Mouse (Mus musculus): ENCODE results near the gene Unkl. TPM values are rescaled to one million over a fixed set of nuclear protein-coding genes. Genes with fewer than 3 reads are reported as not detected.

Unkl gene
- total RNA-seq, 1 experiment = 14.8 TPM

DNA sequence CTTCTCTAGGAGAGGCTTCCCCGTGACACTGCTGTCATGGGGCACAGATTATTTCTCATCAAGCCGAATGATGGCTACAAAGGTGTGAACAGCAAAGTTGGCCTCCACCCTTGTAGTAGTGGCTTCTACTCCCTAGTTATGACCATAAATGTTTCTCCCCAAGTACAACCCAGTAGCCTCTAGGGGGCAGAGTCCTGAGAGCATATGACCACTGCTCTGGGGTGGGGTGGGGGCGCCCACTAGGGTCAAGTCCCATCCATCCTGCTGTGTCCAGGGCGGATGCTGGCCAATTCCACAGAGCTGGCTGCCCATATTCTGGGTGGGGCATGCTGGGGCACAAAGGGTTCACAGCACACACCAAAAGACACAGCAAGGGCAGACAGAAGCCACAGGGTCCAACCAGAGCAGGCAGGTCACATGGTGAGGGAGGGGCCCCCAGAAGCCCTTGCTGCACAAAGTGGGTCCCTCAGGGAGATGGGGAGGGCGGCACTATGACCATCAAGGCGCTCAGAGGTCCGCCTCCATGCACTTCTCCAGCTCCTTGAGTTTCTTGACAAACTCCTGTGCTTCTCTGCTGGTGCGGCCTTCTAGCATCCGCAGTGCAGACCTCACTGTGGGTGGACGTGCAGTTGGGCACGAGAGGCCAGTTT lies 55.1 kb downstream of the Unkl start:
- TF ChIP-seq MAFK (IDR thresholded peaks at IDR 0.05; ENCODE audit: insufficient read depth, low read depth, low read length) = no peak
- no peak for TF ChIP-seq CHD2 (IDR thresholded peaks at IDR 0.05; ENCODE audit: low read depth, low read length)
- no peak for TF ChIP-seq HCFC1 (IDR thresholded peaks at IDR 0.05; ENCODE audit: borderline replicate concordance, insufficient read depth, low read length)
- TF ChIP-seq ZNF384 (IDR thresholded peaks at IDR 0.05; ENCODE audit: low read depth, low read length) = no peak
- TF ChIP-seq ZC3H11A (IDR thresholded peaks at IDR 0.05; ENCODE audit: borderline replicate concordance, low read depth, low read length) = no peak
- H3K4me3 ChIP-seq (ENCODE audit: insufficient read depth in 1 of 2, low read depth in 1 of 2, low read length in 2 of 2, poor library complexity in 1 of 2, severe bottlenecking in 1 of 2) = peak overlapping the region; percentile 42 to 56; a peak in 3 of 4 replicates
- peaks cover 3 to 23% of the 10 kb centered on the region in 2 experiments; a peak in 2 of 4 replicates for H3K4me1 ChIP-seq (ENCODE audit: control insufficient read depth in 2 of 2, insufficient read depth in 2 of 2, low read length in 2 of 2, poor library complexity in 1 of 2)
- peaks cover 9% of the 10 kb centered on the region; the same call in 1 of the 2 replicates for H3K36me3 ChIP-seq (ENCODE audit: control insufficient read depth, insufficient read depth, low read length, poor library complexity, severe bottlenecking)
- H3K27ac ChIP-seq (ENCODE audit: insufficient read depth, low read depth, low read length, poor library complexity, severe bottlenecking) = no peak overlapping the region
- H3K9me3 ChIP-seq (ENCODE audit: control insufficient read depth, insufficient read depth, low read depth, low read length) = no peaks in the 10 kb centered on the region
- peak overlapping the region; percentile 30; the same call in 1 of the 2 replicates for H3K9ac ChIP-seq (ENCODE audit: insufficient read depth, low read depth, low read length, poor library complexity, severe bottlenecking)
- DNase-seq (ENCODE audit: low read depth, low spot score) = no peak
- in situ Hi-C loops (cut with MboI; ENCODE audit: low sequenced_read_pairs in 2 of 2, unreplicated experiment in 2 of 2) = no loop called here

DNA sequence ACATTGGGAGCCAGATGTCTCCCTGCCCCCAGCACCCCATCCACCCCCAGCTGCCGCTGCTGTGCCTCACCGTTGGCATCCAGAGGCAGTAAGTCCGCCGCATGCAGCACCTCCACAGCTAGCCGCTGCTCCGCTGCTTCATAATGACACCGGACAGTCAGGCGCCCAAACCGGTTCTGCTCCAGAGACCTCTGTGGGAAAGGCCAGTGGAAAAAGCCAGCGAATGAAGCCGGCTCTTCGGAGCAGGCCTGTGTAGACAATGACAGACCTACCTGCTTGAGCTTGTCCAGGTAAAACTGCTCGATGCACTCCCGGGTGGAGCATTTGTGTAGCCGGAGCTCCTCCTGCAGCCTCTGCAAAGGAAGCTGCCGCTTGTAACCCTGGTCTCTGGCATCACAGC lies 56.0 kb downstream of the Unkl start:
- TF ChIP-seq MAFK (IDR thresholded peaks at IDR 0.05; ENCODE audit: insufficient read depth, low read depth, low read length) (no peak), CHD2 (IDR thresholded peaks at IDR 0.05; ENCODE audit: low read depth, low read length) (no peak), HCFC1 (IDR thresholded peaks at IDR 0.05; ENCODE audit: borderline replicate concordance, insufficient read depth, low read length) (no peak), ZC3H11A (IDR thresholded peaks at IDR 0.05; ENCODE audit: borderline replicate concordance, low read depth, low read length) (no peak), ZNF384 (IDR thresholded peaks at IDR 0.05; ENCODE audit: low read depth, low read length) (no peak)
- H3K36me3 ChIP-seq (ENCODE audit: control insufficient read depth, insufficient read depth, low read length, poor library complexity, severe bottlenecking) = peaks cover 9% of the 10 kb centered on the region; the same call in 1 of the 2 replicates
- H3K27ac ChIP-seq (ENCODE audit: insufficient read depth, low read depth, low read length, poor library complexity, severe bottlenecking) = no peak overlapping the region
- H3K4me3 ChIP-seq (ENCODE audit: insufficient read depth in 1 of 2, low read depth in 1 of 2, low read length in 2 of 2, poor library complexity in 1 of 2, severe bottlenecking in 1 of 2) = peak overlapping the region; percentile 42 to 56; a peak in 2 of 4 replicates
- in situ Hi-C loops (cut with MboI; ENCODE audit: low sequenced_read_pairs in 2 of 2, unreplicated experiment in 2 of 2) = no loop called here
- DNase-seq (ENCODE audit: low read depth, low spot score) = no peak
- H3K9me3 ChIP-seq (ENCODE audit: control insufficient read depth, insufficient read depth, low read depth, low read length) = no peaks in the 10 kb centered on the region
- H3K4me1 ChIP-seq (ENCODE audit: control insufficient read depth in 2 of 2, insufficient read depth in 2 of 2, low read length in 2 of 2, poor library complexity in 1 of 2) = peaks cover 3 to 23% of the 10 kb centered on the region in 2 experiments; a peak in 2 of 4 replicates
- peak overlapping the region; percentile 30; the same call in 1 of the 2 replicates for H3K9ac ChIP-seq (ENCODE audit: insufficient read depth, low read depth, low read length, poor library complexity, severe bottlenecking)

DNA sequence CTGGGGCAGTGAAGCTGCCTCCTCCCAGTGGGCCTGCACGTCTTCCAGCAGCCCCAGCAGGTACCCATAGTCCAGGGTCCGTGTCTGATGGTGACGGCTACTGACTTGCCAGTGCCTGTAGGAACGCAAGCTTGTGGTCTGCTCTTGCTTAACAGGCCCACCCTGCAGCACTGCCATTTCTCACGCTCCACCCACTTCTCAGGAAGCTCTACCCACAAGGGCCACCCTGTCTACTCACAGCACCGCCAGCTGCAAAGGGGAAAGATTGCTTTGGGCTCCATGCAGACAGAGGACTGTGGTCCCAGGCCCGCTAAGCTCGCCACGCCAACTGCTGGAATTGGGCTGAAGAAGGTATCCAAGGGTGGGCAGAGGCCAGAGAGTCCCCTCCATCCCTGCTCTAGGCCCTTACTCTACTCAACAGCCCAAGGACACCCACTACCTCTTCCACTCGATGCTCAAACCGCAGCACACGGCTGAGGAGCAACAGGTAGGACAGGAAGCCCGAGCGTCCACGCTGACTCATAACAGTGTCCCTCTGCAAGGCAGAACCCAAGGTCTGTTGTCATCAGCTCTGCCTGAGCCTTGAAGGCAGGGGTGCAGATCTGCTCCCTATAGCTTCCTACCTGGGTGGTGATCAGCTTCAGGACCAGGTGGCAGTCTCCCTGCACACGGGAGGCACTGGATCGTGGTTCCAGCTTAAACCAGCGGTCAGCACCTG lies 60.0 kb downstream of the Unkl start:
- H3K27ac ChIP-seq (ENCODE audit: insufficient read depth, low read depth, low read length, poor library complexity, severe bottlenecking) = no peak overlapping the region
- DNase-seq (ENCODE audit: low read depth, low spot score) = no peak
- no peak overlapping the region for H3K9ac ChIP-seq (ENCODE audit: insufficient read depth, low read depth, low read length, poor library complexity, severe bottlenecking)
- H3K4me1 ChIP-seq (ENCODE audit: control insufficient read depth in 2 of 2, insufficient read depth in 2 of 2, low read length in 2 of 2, poor library complexity in 1 of 2) = peaks cover 3 to 12% of the 10 kb centered on the region in 2 experiments; a peak in 2 of 4 replicates
- H3K4me3 ChIP-seq (ENCODE audit: insufficient read depth in 1 of 2, low read depth in 1 of 2, low read length in 2 of 2, poor library complexity in 1 of 2, severe bottlenecking in 1 of 2) = no peak overlapping the region
- H3K36me3 ChIP-seq (ENCODE audit: control insufficient read depth, insufficient read depth, low read length, poor library complexity, severe bottlenecking) = no peaks in the 10 kb centered on the region; the same call in 1 of the 2 replicates
- no peaks in the 10 kb centered on the region for H3K9me3 ChIP-seq (ENCODE audit: control insufficient read depth, insufficient read depth, low read depth, low read length)
- no peak for TF ChIP-seq HCFC1 (IDR thresholded peaks at IDR 0.05; ENCODE audit: borderline replicate concordance, insufficient read depth, low read length)
- no peak for TF ChIP-seq MAFK (IDR thresholded peaks at IDR 0.05; ENCODE audit: insufficient read depth, low read depth, low read length)
- TF ChIP-seq CHD2 (IDR thresholded peaks at IDR 0.05; ENCODE audit: low read depth, low read length) = no peak
- TF ChIP-seq ZC3H11A (IDR thresholded peaks at IDR 0.05; ENCODE audit: borderline replicate concordance, low read depth, low read length) = no peak
- TF ChIP-seq ZNF384 (IDR thresholded peaks at IDR 0.05; ENCODE audit: low read depth, low read length) = no peak
- in situ Hi-C loops (cut with MboI; ENCODE audit: low sequenced_read_pairs in 2 of 2, unreplicated experiment in 2 of 2) = no loop called here

DNA sequence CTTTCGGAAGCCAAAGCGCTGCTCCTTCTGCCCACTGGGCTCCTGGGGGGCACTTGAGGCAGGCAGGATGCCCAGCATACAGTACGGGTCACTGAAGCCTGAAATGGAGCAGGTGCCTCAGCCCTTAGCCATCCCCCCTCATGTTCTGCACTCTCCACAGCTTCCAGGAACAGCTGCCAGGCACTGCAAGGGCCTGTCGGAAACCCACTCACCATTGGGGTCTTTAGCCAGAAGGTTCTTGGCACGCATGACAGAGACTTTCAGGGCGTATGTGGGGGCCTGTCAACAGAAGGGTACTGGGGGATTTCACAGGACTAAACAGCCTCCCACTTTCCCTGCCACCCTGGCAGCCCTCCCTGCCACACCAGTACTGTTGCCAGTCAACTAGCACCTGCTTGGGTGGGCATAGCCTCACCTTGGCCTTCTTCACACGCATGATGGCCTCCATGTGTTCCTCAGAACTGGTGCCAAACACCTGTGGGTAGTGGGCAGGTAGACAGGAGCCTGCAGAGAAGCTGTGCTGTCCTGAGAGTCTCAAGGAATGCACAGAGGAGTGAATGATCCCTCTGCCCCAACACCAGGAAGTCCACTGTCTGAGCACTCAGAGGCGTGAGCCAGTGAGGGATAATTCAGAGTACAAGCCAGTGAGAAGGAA lies 62.1 kb downstream of the Unkl start:
- no peak overlapping the region for H3K9ac ChIP-seq (ENCODE audit: insufficient read depth, low read depth, low read length, poor library complexity, severe bottlenecking)
- no peak overlapping the region for H3K4me3 ChIP-seq (ENCODE audit: insufficient read depth in 1 of 2, low read depth in 1 of 2, low read length in 2 of 2, poor library complexity in 1 of 2, severe bottlenecking in 1 of 2)
- no peak overlapping the region for H3K27ac ChIP-seq (ENCODE audit: insufficient read depth, low read depth, low read length, poor library complexity, severe bottlenecking)
- TF ChIP-seq ZC3H11A (IDR thresholded peaks at IDR 0.05; ENCODE audit: borderline replicate concordance, low read depth, low read length) = no peak
- in situ Hi-C loops (cut with MboI; ENCODE audit: low sequenced_read_pairs in 2 of 2, unreplicated experiment in 2 of 2) = no loop called here
- no peak for DNase-seq (ENCODE audit: low read depth, low spot score)
- no peaks in the 10 kb centered on the region for H3K9me3 ChIP-seq (ENCODE audit: control insufficient read depth, insufficient read depth, low read depth, low read length)
- peaks cover 0 to 3% of the 10 kb centered on the region in 2 experiments; a peak in 1 of 4 replicates for H3K4me1 ChIP-seq (ENCODE audit: control insufficient read depth in 2 of 2, insufficient read depth in 2 of 2, low read length in 2 of 2, poor library complexity in 1 of 2)
- H3K36me3 ChIP-seq (ENCODE audit: control insufficient read depth, insufficient read depth, low read length, poor library complexity, severe bottlenecking) = no peaks in the 10 kb centered on the region

All from ES-E14 (cell line).